Mouse (Mus musculus): ENCODE data around the gene Mphosph10. TPM values are rescaled to one million over a fixed set of nuclear protein-coding genes. Genes with fewer than 3 reads are reported as not detected.

Mphosph10 gene
- total and polyA plus RNA-seq, 3 experiments = 77.6 to 290 (median 87.9) TPM

DNA sequence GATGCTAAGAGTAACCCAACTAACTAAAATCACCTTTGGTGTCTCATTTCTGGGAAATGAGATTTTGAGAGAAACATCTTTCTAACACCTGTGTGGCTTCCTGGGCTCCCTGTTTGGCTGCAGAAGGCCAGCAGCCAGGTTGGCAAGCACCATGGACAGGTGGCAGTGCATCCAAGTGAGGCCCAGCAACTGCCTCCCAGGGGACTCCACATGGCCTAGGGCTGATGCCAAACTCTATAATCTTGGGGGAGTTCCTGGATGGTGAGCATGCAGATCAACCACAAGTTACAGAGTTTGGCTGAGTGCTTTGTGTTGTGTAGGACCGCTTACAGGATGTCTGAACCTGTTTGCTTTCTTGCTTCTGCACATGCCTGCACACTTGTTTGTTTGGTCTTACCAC, 59.4 kb downstream of the Mphosph10 start:
- Histone ChIP-seq H3K36me3 (ENCODE audit: control insufficient read depth in 1 of 2, insufficient read depth in 2 of 2, low read length in 2 of 2) (no peaks in the 10 kb centered on the region), H3K9ac (ENCODE audit: control insufficient read depth, low read depth, low read length, poor library complexity, severe bottlenecking) (no peak overlapping the region), H3K79me2 (ENCODE audit: control insufficient read depth, insufficient read depth, low read length, poor library complexity) (no peaks in the 10 kb centered on the region), H3K4me3 (ENCODE audit: control insufficient read depth in 1 of 2, insufficient read depth in 1 of 2, low read depth in 2 of 2, low read length in 2 of 2) (no peak overlapping the region), H3K27me3 (ENCODE audit: control insufficient read depth in 1 of 2, insufficient read depth in 2 of 2, low read length in 2 of 2) (no peaks in the 10 kb centered on the region), H3K27ac (ENCODE audit: control insufficient read depth, low read depth, low read length) (no peak overlapping the region), H3K9me3 (replicated peaks; ENCODE audit: insufficient read depth, low read length) (no peaks in the 10 kb centered on the region), H3K4me1 (ENCODE audit: control insufficient read depth in 1 of 2, insufficient read depth in 2 of 2, low read length in 2 of 2) (no peaks in the 10 kb centered on the region)
- TF ChIP-seq NELFE (IDR thresholded peaks at IDR 0.05; ENCODE audit: low read depth, low read length) (no peak), KAT2A (conservative IDR thresholded peaks at IDR 0.05; ENCODE audit: low read depth, low read length) (no peak), USF2 (IDR thresholded peaks at IDR 0.05; ENCODE audit: borderline replicate concordance in 1 of 2, insufficient read depth in 1 of 2, low read depth in 1 of 2, low read length in 2 of 2) (no peak), ETS1 (IDR thresholded peaks at IDR 0.05; ENCODE audit: low read depth, low read length) (no peak), MAFK (IDR thresholded peaks at IDR 0.05; ENCODE audit: borderline replicate concordance, low read depth, low read length) (no peak), TCF12 (IDR thresholded peaks at IDR 0.05; ENCODE audit: low read depth, low read length) (no peak), RCOR1 (IDR thresholded peaks at IDR 0.05; ENCODE audit: low read depth, low read length) (no peak), TAL1 (IDR thresholded peaks at IDR 0.05; ENCODE audit: low read length) (no peak), SMC3 (IDR thresholded peaks at IDR 0.05; ENCODE audit: low read depth, low read length) (no peak), CTCF (IDR thresholded peaks at IDR 0.05 in 2 of 3, conservative IDR thresholded peaks at IDR 0.05 in 1 of 3; ENCODE audit: control insufficient read depth in 1 of 3, insufficient read depth in 1 of 3, low read depth in 2 of 3, low read length in 3 of 3, poor library complexity in 1 of 3, severe bottlenecking in 1 of 3) (no peak), ZNF384 (IDR thresholded peaks at IDR 0.05; ENCODE audit: low read depth, low read length) (no peak), BHLHE40 (IDR thresholded peaks at IDR 0.05; ENCODE audit: borderline replicate concordance, low read depth, low read length) (no peak), ZMIZ1 (IDR thresholded peaks at IDR 0.05; ENCODE audit: low read depth, low read length) (no peak), MEF2A (IDR thresholded peaks at IDR 0.05; ENCODE audit: extremely low read depth, insufficient replicate concordance, low read depth, low read length, poor library complexity, severe bottlenecking) (no peak), POLR2AphosphoS2 (IDR thresholded peaks at IDR 0.05; ENCODE audit: low read length) (no peak), POLR2AphosphoS5 (IDR thresholded peaks at IDR 0.05; ENCODE audit: borderline replicate concordance, low read depth, low read length) (no peak), E2F4 (IDR thresholded peaks at IDR 0.05; ENCODE audit: borderline replicate concordance, low read depth, low read length) (no peak), SIN3A (IDR thresholded peaks at IDR 0.05; ENCODE audit: low read length) (no peak), TBP (IDR thresholded peaks at IDR 0.05; ENCODE audit: low read depth, low read length) (no peak)
- DNase-seq (ENCODE audit: low read depth, low spot score) = no peak

DNA sequence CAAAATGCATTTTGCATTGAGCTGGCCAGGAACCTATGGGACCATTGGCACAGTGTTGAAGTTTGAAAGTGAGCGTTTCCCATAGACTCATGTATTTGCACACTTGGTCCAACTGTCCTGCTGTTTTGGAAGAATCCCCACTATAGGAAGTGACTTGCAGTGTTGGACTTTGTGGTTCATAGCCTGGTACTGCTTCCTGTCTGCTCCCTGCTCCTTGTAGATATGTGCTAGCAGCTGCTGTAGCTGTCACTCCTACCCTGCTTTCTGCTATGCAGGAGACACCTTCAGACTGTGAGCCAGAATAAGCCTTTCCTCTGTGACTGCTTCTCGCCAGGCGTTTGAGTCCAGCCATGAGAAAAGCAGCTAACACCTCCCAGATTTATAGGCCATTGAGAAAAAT, 60.8 kb downstream of the Mphosph10 start:
- TF ChIP-seq POLR2A (IDR thresholded peaks at IDR 0.05; ENCODE audit: control insufficient read depth in 1 of 2, insufficient read depth in 1 of 2, low read depth in 1 of 2, low read length in 2 of 2, poor library complexity in 1 of 2) = no peak
- TF ChIP-seq RCOR1 (IDR thresholded peaks at IDR 0.05; ENCODE audit: low read depth, low read length) = no peak
- TF ChIP-seq CTCF (IDR thresholded peaks at IDR 0.05 in 2 of 3, conservative IDR thresholded peaks at IDR 0.05 in 1 of 3; ENCODE audit: control insufficient read depth in 1 of 3, insufficient read depth in 1 of 3, low read depth in 2 of 3, low read length in 3 of 3, poor library complexity in 1 of 3, severe bottlenecking in 1 of 3) = no peak
- no peak for TF ChIP-seq POLR2AphosphoS5 (IDR thresholded peaks at IDR 0.05; ENCODE audit: borderline replicate concordance, low read depth, low read length)
- no peak for TF ChIP-seq MXI1 (IDR thresholded peaks at IDR 0.05; ENCODE audit: low read depth, low read length)
- TF ChIP-seq BHLHE40 (IDR thresholded peaks at IDR 0.05; ENCODE audit: borderline replicate concordance, low read depth, low read length) = no peak
- TF ChIP-seq SIN3A (IDR thresholded peaks at IDR 0.05; ENCODE audit: low read length) = no peak
- no peak for TF ChIP-seq CHD1 (IDR thresholded peaks at IDR 0.05; ENCODE audit: low read depth, low read length)
- no peak for TF ChIP-seq ELF1 (IDR thresholded peaks at IDR 0.05; ENCODE audit: low read depth, low read length)
- no peak for TF ChIP-seq JUND (IDR thresholded peaks at IDR 0.05; ENCODE audit: low read depth, low read length)
- TF ChIP-seq TBP (IDR thresholded peaks at IDR 0.05; ENCODE audit: low read depth, low read length) = no peak
- TF ChIP-seq MEF2A (IDR thresholded peaks at IDR 0.05; ENCODE audit: extremely low read depth, insufficient replicate concordance, low read depth, low read length, poor library complexity, severe bottlenecking) = no peak
- no peaks in the 10 kb centered on the region for H3K27me3 ChIP-seq (ENCODE audit: control insufficient read depth in 1 of 2, insufficient read depth in 2 of 2, low read length in 2 of 2)
- no peak overlapping the region for H3K9ac ChIP-seq (ENCODE audit: control insufficient read depth, low read depth, low read length, poor library complexity, severe bottlenecking)
- H3K27ac ChIP-seq (ENCODE audit: control insufficient read depth, low read depth, low read length) = no peak overlapping the region
- no peaks in the 10 kb centered on the region for H3K4me1 ChIP-seq (ENCODE audit: control insufficient read depth in 1 of 2, insufficient read depth in 2 of 2, low read length in 2 of 2)
- no peaks in the 10 kb centered on the region for H3K36me3 ChIP-seq (ENCODE audit: control insufficient read depth in 1 of 2, insufficient read depth in 2 of 2, low read length in 2 of 2)
- no peak for DNase-seq (ENCODE audit: low read depth, low spot score)
- H3K4me3 ChIP-seq (ENCODE audit: control insufficient read depth in 1 of 2, insufficient read depth in 1 of 2, low read depth in 2 of 2, low read length in 2 of 2) = no peak overlapping the region
- H3K79me2 ChIP-seq (ENCODE audit: control insufficient read depth, insufficient read depth, low read length, poor library complexity) = no peaks in the 10 kb centered on the region
- no peaks in the 10 kb centered on the region for H3K9me3 ChIP-seq (replicated peaks; ENCODE audit: insufficient read depth, low read length)

All from MEL (cell line).